Mouse (Mus musculus): Measurements from ENCODE around the gene Aldh1a2.
A peak's percentile ranks its signal among the peaks of the same experiment; 100 is the strongest.

Gene Aldh1a2

DNA sequence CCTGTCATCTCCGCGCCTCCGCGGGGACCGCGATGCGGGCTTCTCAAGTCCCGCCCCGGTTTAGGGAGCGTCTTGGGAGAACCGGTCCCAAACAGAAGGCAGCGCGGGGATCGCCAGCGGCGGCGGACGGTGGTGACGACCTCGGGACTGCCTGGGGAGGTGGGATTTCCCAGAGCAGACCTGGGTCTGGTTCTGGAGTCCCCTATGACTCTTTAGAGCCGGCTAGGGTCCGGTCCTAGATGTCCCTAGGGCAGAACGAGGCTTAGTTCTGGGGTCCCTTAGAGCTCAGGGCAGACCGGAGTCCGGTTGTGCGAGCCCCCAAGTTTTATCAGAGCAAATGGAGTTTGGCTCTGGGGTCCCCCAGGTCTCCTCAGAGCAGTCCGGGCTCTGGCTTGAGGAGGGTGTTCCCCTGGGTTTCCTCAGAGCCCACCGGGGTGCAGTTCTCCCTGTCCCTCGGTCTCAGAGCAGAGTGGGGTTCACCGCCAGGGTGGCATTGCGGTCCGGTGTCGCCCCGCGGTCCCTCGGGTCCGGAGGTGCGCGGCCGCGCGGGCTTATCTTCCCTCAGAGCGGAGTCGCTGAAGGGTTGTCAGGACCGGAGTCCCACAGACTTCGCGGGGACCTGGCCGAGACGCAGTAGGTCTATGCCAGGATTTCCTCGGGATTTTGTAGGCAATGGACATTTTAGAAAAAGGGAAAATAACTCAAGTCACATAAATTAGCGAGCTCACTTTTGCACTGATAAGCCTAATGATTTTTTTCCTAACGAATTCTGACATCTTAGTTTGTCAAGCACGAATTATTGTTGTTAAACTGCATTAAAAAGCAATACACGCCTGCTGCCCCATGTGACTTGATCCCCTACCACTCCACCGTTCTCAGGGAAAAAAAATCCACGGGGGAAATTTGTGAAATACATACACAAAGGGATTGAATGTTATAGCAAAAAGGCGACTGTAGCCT is 727 bp downstream of the Aldh1a2 start:
- peak; percentile 4 for DNase-seq

DNA sequence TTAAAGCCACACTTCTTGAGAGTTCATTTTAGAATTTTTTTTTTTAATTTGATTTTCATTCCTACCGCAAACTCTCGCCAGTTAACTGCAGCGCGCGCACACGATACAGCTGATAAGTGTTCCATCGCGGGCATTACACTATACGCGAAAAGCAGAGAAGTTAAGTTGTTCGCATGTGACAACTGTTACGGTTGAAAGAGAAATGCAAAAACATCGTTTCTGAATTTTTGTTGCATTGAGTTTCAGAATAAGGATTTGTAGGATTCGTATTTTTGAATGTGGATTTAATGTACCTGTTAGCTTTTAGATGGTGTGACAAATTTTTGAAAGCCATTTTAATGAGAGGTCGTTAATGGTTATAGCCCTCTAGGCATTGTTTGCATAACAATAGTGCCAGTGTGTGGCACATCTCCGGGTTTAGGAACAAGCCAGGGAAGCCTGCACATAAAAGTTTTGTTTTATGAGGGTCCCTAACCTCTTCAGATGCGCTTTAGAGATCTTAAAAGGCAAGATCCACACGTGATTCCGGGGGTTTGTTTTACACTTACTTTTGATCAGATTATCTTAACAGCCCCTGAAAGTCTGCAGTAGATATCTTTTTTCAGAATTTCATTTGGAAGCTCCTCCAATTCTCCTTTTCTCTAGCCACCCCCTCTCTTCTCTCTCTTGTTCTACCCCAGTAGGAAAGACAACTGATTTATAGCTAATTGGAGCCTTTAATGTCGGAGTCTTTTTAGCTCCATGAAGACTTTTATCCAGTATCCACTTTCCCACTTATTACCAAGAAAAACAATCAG is 1.6 kb downstream of the Aldh1a2 start:
- DNase-seq: no peak

GRCm38 (mm10) chr9:71217793-71218095 is 2.2 kb downstream of the Aldh1a2 start:
- no peak for DNase-seq

GRCm38 (mm10) chr9:71219161-71219560 is 3.6 kb downstream of the Aldh1a2 start:
- no peak for DNase-seq

DNA sequence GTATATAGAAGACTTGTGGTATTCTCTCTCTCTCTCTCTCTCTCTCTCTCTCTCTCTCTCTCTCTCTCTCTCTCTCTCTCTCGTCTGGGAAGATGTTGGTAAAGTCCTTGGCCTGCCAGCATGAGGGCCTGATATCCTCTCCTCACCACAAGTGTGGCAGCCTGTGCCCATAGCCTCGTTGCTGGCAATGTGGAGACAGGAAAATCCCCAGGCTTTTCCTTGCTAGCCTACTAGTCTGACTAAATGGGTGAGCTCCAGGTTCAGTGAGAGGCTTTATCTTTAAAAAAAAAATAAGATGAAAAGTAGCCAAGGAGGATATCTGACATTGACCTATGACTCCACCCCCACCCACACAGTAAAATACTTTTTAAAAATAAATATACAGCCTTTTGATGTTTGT is 4.8 kb downstream of the Aldh1a2 start:
- DNase-seq: no peak

GRCm38 (mm10) chr9:71227226-71227970 is 11.8 kb downstream of the Aldh1a2 start:
- DNase-seq: no peak

- no peak for DNase-seq
Measured at GRCm38 (mm10) chr9:71230011-71230410, 14.4 kb downstream of the Aldh1a2 start.

DNA sequence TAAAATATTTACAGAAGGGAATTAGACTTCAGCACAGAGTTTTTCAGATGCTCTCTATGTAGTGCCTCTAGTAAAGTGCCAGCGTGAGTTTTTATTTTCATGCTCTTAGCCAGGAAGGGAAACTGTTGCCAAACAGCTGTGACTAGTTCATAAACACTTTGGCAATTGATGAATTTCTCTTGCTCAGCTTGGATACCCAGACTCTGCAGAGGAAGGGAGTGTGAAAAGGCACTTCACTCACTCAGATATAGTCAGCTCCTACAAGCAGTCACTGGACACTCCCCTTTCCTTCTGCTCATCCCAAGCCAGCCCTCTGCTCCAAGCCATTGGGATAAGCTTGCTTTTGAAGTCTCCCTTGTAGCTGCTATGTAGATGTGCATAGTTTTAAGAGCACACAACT is 21.0 kb downstream of the Aldh1a2 start:
- no peak for DNase-seq

DNA sequence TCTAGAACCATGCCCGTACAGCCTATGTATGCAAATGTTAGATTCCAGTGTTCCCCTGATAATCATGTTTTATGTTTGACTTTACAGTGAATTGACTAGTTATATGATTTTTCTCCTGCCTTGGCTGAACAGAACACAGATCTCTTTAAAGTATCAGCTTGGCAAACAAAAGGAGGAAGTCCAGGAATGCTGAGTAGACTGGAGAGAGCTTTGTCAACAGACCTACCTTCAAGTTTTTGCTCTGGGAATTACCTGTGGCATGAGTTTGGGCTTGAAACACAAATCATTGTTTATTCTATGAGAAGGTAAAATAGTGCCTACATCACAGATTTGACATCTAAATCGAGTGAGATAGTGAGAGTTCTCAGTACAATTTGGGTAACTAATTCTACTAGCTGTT is 24.3 kb downstream of the Aldh1a2 start:
- DNase-seq: no peak

DNA sequence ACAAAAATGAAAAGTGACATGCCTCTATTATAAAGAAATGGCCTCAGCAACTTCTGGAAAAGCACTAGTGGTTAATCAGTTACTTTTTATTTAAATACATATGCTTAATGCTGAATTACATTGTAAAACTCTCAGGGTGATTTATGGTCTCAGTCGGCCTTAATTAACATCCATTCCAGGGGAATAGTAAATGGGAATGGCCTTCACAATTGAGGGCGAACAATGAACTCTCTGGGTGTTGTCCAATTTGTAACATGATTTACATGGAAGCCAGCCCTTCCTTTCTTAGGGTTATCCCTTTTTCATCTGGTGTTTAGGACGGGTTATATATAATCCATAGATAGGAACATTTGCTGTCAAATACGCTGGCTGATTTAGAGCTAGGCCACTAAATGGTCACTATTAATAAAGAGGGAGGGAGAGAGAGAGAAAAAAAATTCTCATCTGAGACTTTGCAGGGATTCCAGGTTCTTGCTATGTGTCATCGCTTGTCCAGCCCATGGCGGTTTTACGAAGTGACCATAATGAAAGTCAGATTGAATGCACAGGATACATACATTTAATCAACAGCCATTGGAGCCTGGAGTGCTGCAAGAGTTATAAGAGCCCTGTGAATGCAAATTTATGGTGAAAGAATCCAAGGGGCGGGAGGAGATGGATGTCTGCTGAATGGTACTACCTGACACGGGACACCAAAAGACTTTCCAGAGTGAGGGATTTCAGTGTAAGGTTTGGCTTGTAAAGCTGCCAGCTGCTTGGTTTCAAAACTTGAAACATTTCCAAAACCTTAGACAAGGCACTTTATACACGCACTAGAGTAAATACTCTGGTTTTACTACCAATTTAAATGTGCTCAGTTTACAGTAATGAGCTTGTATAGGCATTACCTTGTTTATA is 26.2 kb downstream of the Aldh1a2 start:
- DNase-seq: no peak

GRCm38 (mm10) chr9:71242412-71242781 is 26.8 kb downstream of the Aldh1a2 start:
- no peak for DNase-seq

DNA sequence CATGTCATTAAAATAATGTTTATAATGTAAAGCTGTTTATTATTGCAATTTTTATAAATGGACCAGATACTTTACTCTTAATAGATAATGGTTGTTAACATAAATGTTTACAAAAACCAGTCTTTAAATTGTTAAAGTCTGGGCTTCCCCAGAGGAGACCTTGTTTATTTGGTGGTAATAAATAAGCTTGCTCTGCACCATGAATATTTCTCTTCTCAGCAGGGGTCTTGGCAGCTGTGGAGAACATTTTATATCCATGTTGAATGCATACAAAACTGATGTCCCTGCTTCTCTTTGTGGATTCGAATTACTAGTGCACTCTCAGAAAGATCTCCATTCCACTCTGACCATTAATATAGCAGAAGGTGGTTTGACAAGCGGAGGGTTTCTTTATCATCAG is 38.8 kb downstream of the Aldh1a2 start:
- DNase-seq: no peak

- no peak for DNase-seq
Measured at GRCm38 (mm10) chr9:71262711-71263110, 47.1 kb downstream of the Aldh1a2 start.

GRCm38 (mm10) chr9:71269711-71270110 is 54.1 kb downstream of the Aldh1a2 start:
- DNase-seq: no peak

DNA sequence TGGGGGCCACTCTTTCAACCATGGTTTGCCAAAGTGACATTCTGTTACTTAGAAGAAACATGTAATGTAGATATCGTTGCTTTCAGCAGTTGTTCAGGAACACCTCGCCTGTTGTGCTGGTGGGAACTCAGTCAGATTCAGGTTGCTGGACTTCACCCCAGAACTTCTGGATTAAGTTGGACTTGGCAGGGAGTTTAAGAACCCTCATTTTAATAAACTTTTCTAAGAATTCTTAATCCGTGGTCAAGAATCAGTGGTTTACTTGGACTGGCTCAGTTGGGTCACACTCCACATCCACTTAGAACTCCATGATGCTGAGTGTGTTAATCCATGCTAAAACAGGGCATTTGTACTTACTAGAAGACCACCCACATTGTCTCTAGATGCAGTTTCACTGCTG is 54.6 kb downstream of the Aldh1a2 start:
- DNase-seq: no peak

GRCm38 (mm10) chr9:71276149-71276721 is 60.6 kb downstream of the Aldh1a2 start:
- no peak for DNase-seq

DNA sequence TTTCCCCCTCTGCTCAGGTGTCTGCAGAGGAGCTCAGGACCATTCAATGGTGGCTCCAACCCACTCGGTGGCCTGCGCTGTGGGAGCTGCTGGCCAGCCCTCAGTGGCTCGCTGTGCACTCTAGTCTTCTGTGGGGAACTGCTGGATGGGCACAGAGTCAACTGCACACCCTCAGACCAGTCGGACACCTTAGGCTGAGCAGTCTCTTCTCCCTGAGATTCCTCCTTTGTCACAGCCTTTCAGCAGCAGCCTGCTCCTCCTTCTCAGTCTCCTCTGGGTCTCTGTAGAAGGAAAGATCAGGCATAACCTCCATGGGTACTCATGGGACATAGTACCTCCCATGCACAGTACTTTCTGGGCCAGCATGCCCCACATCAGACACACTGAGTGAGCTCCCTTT is 63.2 kb downstream of the Aldh1a2 start:
- DNase-seq: no peak

GRCm38 (mm10) chr9:71283156-71283555 is 67.6 kb downstream of the Aldh1a2 start:
- no peak for DNase-seq

- no peak for DNase-seq
Measured at GRCm38 (mm10) chr9:71285231-71285630, 69.6 kb downstream of the Aldh1a2 start.

DNA sequence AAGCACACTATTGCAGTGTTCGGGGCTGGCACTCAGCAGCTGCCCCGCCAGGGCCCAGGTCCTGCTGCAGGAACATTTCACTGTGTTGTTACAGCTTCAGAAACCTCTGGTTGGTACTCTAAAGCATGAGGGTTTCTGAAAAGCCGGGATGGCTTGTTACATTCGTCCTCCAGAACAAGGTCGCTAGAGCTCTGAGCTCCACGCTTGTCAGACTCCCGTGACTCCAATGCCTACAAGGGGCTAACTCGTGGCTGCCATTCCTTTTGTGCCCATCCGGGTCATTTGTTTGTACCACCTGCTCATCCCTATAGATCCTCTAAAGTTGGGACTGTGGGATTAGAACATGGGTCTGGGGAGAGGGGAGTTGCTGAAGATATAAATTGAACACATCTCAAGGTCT is 70.8 kb downstream of the Aldh1a2 start:
- no peak for DNase-seq

DNA sequence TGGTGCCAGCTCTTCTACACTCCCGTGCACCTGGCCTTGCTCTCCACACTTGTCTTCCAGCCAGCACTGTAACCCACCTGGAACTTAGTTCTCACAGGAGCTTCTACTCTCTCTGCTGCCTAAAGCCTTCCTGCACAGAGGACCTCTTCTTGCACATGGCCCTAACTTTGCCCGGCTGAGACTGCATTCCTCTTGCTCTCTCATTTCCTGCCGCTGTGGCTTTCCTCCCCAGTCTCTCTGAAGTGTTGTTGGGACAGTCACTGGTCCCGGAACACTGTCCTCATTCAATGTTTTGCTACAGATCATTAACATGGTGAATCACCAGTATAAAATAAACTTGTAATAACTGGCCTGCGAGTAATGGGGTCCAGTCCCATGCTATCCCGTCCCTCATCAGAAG is 73.1 kb downstream of the Aldh1a2 start:
- no peak for DNase-seq

- no peak for DNase-seq
Measured at GRCm38 (mm10) chr9:71289810-71290209, 74.2 kb downstream of the Aldh1a2 start.

Measured in liver (tissue).